In the genomic region with DNA sequence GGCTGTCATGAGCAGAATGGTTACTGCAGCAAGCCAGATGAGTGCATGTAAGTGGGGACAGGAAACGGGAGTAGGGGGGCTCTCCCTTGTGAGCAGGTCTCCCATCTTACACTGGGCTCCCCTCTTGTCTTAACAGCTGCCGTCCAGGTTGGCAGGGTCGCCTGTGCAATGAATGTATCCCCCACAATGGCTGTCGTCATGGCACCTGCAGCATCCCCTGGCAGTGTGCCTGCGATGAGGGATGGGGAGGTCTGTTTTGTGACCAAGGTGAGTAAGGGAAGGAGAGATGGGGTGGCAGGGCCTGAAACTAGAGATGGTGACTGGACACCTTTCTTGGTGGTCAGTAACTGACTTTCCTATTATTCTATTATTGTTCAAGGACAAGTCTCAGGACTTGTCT, we compare ENCODE assay signal across 11 mouse cellular contexts. TPM values are rescaled to one million over a fixed set of nuclear protein-coding genes. Genes with fewer than 3 reads are reported as not detected.
DNase-seq lines count a peak whose midpoint lies in the region; ATAC-seq lines count a peak whose summit lies in the region.
"Had no signal": no experiment of that assay in that cellular context is flagged by ENCODE, and none has a peak within 500 bp of the region (broad histone marks: within the 10 kb centered on the region; RNA-seq: fewer than 3 reads in every experiment).

No protein-coding gene starts in this region.

- no peaks in the 10 kb centered on the region for H3K36me3 ChIP-seq in forebrain, embryonic 12.5 days (replicated peaks)
- no peaks in the 10 kb centered on the region for H3K36me3 ChIP-seq in forebrain, embryonic 11.5 days (ENCODE audit: control insufficient read depth, insufficient read depth, low read length)
- H3K36me3 ChIP-seq in midbrain, embryonic 10.5 days = no peaks in the 10 kb centered on the region
- no peaks in the 10 kb centered on the region for H3K36me3 ChIP-seq in midbrain, embryonic 11.5 days (ENCODE audit: control insufficient read depth, insufficient read depth, low read length)
- no peaks in the 10 kb centered on the region for H3K36me3 ChIP-seq in liver, embryonic 11.5 days (ENCODE audit: control insufficient read depth, insufficient read depth, low read length)

- no peak for DNase-seq in forebrain, embryonic 11.5 days (ENCODE audit: low spot score)
- DNase-seq in midbrain, embryonic 10.5 days (ENCODE audit: low spot score) = no peak
- DNase-seq in midbrain, embryonic 11.5 days (ENCODE audit: low spot score, missing footprints) = no peak
- no peak for DNase-seq in liver, embryonic 11.5 days (ENCODE audit: low spot score)
- no peak for DNase-seq in B cell, adult 2 months
- DNase-seq in cerebellum, adult 18-20 months = no peak
- DNase-seq: gastrocnemius, postnatal 36 days had no signal

- no peaks in the 10 kb centered on the region for H3K9me3 ChIP-seq in forebrain, embryonic 12.5 days
- no peaks in the 10 kb centered on the region for H3K9me3 ChIP-seq in forebrain, embryonic 11.5 days (ENCODE audit: control insufficient read depth, low read length)
- no peaks in the 10 kb centered on the region for H3K9me3 ChIP-seq in midbrain, embryonic 10.5 days (replicated peaks)
- H3K9me3 ChIP-seq in midbrain, embryonic 11.5 days (ENCODE audit: control insufficient read depth, low read length) = no peaks in the 10 kb centered on the region
- no peaks in the 10 kb centered on the region for H3K9me3 ChIP-seq in liver, embryonic 11.5 days (ENCODE audit: control insufficient read depth, low read length)

- H3K27ac ChIP-seq in forebrain, embryonic 12.5 days = no peak overlapping the region
- H3K27ac ChIP-seq in forebrain, embryonic 11.5 days (ENCODE audit: low read depth, low read length) = no peak overlapping the region
- H3K27ac ChIP-seq in midbrain, embryonic 10.5 days (replicated peaks) = no peak overlapping the region
- H3K27ac ChIP-seq in midbrain, embryonic 11.5 days (ENCODE audit: low read depth, low read length) = no peak overlapping the region
- no peak overlapping the region for H3K27ac ChIP-seq in liver, embryonic 11.5 days (ENCODE audit: low read depth, low read length)

- ATAC-seq in forebrain, embryonic 12.5 days (ENCODE audit: low FRiP score) = no peak
- no peak for ATAC-seq in forebrain, embryonic 11.5 days (replicated peaks; ENCODE audit: low FRiP score)
- no peak for ATAC-seq in midbrain, embryonic 11.5 days (ENCODE audit: low FRiP score)
- ATAC-seq in liver, embryonic 11.5 days (replicated peaks; ENCODE audit: low FRiP score) = no peak
- no peak for ATAC-seq in megakaryocyte progenitor cell, adult 5-6 weeks (replicated peaks; ENCODE audit: poor library complexity)

- H3K4me3 ChIP-seq in forebrain, embryonic 12.5 days (replicated peaks) = no peak overlapping the region
- no peak overlapping the region for H3K4me3 ChIP-seq in forebrain, embryonic 11.5 days (ENCODE audit: low read depth, low read length)
- H3K4me3 ChIP-seq in midbrain, embryonic 10.5 days = peak overlapping the region; percentile 56
- no peak overlapping the region for H3K4me3 ChIP-seq in midbrain, embryonic 11.5 days (ENCODE audit: low read depth, low read length)
- H3K4me3 ChIP-seq in liver, embryonic 11.5 days (ENCODE audit: low read depth, low read length) = peak overlapping the region; percentile 23; the same call in 1 of the 2 replicates

- WGBS in forebrain, embryonic 12.5 days = 44% methylated on average over 5 of the region's 5 CpGs
- WGBS in forebrain, embryonic 11.5 days = 46% methylated on average over 5 of the region's 5 CpGs
- WGBS in midbrain, embryonic 10.5 days = 38% methylated on average over 5 of the region's 5 CpGs
- 36% methylated on average over 5 of the region's 5 CpGs for WGBS in midbrain, embryonic 11.5 days
- 57% methylated on average over 5 of the region's 5 CpGs for WGBS in liver, embryonic 11.5 days

- 0 out of 2 replicates have a peak overlapping the region, but pooled peaks have one; percentile 8 for H3K4me2 ChIP-seq in forebrain, embryonic 12.5 days
- no peak overlapping the region for H3K4me2 ChIP-seq in forebrain, embryonic 11.5 days (ENCODE audit: low read depth, low read length, severe bottlenecking)
- H3K4me2 ChIP-seq in midbrain, embryonic 11.5 days = no peak overlapping the region
- H3K4me2 ChIP-seq in liver, embryonic 11.5 days = peak overlapping the region; percentile 5

- H3K4me1 ChIP-seq in forebrain, embryonic 12.5 days = peaks cover 51% of the 10 kb centered on the region
- H3K4me1 ChIP-seq in forebrain, embryonic 11.5 days (replicated peaks; ENCODE audit: control insufficient read depth, insufficient read depth, low read length) = peaks cover 26% of the 10 kb centered on the region
- H3K4me1 ChIP-seq in midbrain, embryonic 10.5 days = peaks cover 63% of the 10 kb centered on the region
- peaks cover 29% of the 10 kb centered on the region for H3K4me1 ChIP-seq in midbrain, embryonic 11.5 days (ENCODE audit: control insufficient read depth, insufficient read depth, low read length)
- peaks cover 36% of the 10 kb centered on the region for H3K4me1 ChIP-seq in liver, embryonic 11.5 days (replicated peaks; ENCODE audit: control insufficient read depth, insufficient read depth, low read length)

- peaks cover 96% of the 10 kb centered on the region for H3K27me3 ChIP-seq in forebrain, embryonic 12.5 days
- peaks cover 75% of the 10 kb centered on the region for H3K27me3 ChIP-seq in forebrain, embryonic 11.5 days (ENCODE audit: control insufficient read depth, insufficient read depth, low read length)
- H3K27me3 ChIP-seq in midbrain, embryonic 10.5 days (ENCODE audit: low read depth, poor library complexity, severe bottlenecking) = peaks cover 97% of the 10 kb centered on the region
- H3K27me3 ChIP-seq in midbrain, embryonic 11.5 days (ENCODE audit: control insufficient read depth, insufficient read depth, low read length) = peaks cover 79% of the 10 kb centered on the region
- peaks cover 79% of the 10 kb centered on the region for H3K27me3 ChIP-seq in liver, embryonic 11.5 days (replicated peaks; ENCODE audit: control insufficient read depth, insufficient read depth, low read length)

- H3K9ac ChIP-seq in forebrain, embryonic 12.5 days = no peak overlapping the region
- H3K9ac ChIP-seq in forebrain, embryonic 11.5 days (ENCODE audit: low read length) = no peak overlapping the region
- no peak overlapping the region for H3K9ac ChIP-seq in midbrain, embryonic 11.5 days (ENCODE audit: low read length)
- H3K9ac ChIP-seq in liver, embryonic 11.5 days (ENCODE audit: low read depth, low read length) = no peak overlapping the region

RNA-seq across cellular contexts. Expression of gene Dll4, which starts 3.0 kb away (rescaled TPM):
- 3.5 and 3.8 TPM in 2 replicates for polyA plus RNA-seq in forebrain, embryonic 12.5 days (2016; fragmentation: Nextera tagmentation; extraction: Ambion mirVana)
- 2.8 and 3.7 TPM in 2 replicates for polyA plus RNA-seq in forebrain, embryonic 11.5 days (2014; fragmentation: Nextera tagmentation; extraction: Ambion mirVana)
- polyA plus RNA-seq in midbrain, embryonic 10.5 days (2016; fragmentation: Nextera tagmentation; extraction: Ambion mirVana) = 5.7 TPM in 2 replicates
- 3.1 and 4.0 TPM in 2 replicates for polyA plus RNA-seq in midbrain, embryonic 11.5 days (2014; fragmentation: Nextera tagmentation; extraction: Ambion mirVana)
- 5.3 and 5.9 TPM in 2 replicates for polyA plus RNA-seq in liver, embryonic 11.5 days (2014; fragmentation: Nextera tagmentation; extraction: Ambion mirVana)
- total RNA-seq in megakaryocyte progenitor cell, adult 5-6 weeks (2015) = 0.05 TPM in 1 of 2 replicates, not detected in the other
- not detected in 2 replicates for total RNA-seq in megakaryocyte progenitor cell, adult 5-6 weeks (2017)
- total RNA-seq: common myeloid progenitor, adult 5-6 weeks had no signal
- polyA plus RNA-seq: C2C12 had no signal

RNA-seq across cellular contexts. Expression of gene Chac1, which starts 22.5 kb away (rescaled TPM):
- 2.4 and 2.7 TPM in 2 replicates for polyA plus RNA-seq in forebrain, embryonic 12.5 days (2016; fragmentation: Nextera tagmentation; extraction: Ambion mirVana)
- 0.90 and 2.0 TPM in 2 replicates for polyA plus RNA-seq in forebrain, embryonic 11.5 days (2014; fragmentation: Nextera tagmentation; extraction: Ambion mirVana)
- polyA plus RNA-seq in midbrain, embryonic 10.5 days (2016; fragmentation: Nextera tagmentation; extraction: Ambion mirVana) = 0.78 and 0.95 TPM in 2 replicates
- polyA plus RNA-seq in midbrain, embryonic 11.5 days (2014; fragmentation: Nextera tagmentation; extraction: Ambion mirVana) = 0.32 and 0.37 TPM in 2 replicates
- polyA plus RNA-seq in liver, embryonic 11.5 days (2014; fragmentation: Nextera tagmentation; extraction: Ambion mirVana) = 2.9 and 3.2 TPM in 2 replicates
- total RNA-seq in megakaryocyte progenitor cell, adult 5-6 weeks (2015) = 0.34 and 0.57 TPM in 2 replicates
- total RNA-seq in megakaryocyte progenitor cell, adult 5-6 weeks (2017) = 0.71 and 1.3 TPM in 2 replicates
- total RNA-seq: common myeloid progenitor, adult 5-6 weeks had no signal

RNA-seq across cellular contexts. Expression of gene Vps18, which starts 40.0 kb away (rescaled TPM):
- polyA plus RNA-seq in forebrain, embryonic 12.5 days (2016; fragmentation: Nextera tagmentation; extraction: Ambion mirVana) = 25.5 and 27.4 TPM in 2 replicates
- 18.5 and 20.5 TPM in 2 replicates for polyA plus RNA-seq in forebrain, embryonic 11.5 days (2014; fragmentation: Nextera tagmentation; extraction: Ambion mirVana)
- 23.1 and 27.5 TPM in 2 replicates for polyA plus RNA-seq in midbrain, embryonic 10.5 days (2016; fragmentation: Nextera tagmentation; extraction: Ambion mirVana)
- polyA plus RNA-seq in midbrain, embryonic 11.5 days (2014; fragmentation: Nextera tagmentation; extraction: Ambion mirVana) = 9.8 and 10.0 TPM in 2 replicates
- 13.4 and 14.0 TPM in 2 replicates for polyA plus RNA-seq in liver, embryonic 11.5 days (2014; fragmentation: Nextera tagmentation; extraction: Ambion mirVana)
- total RNA-seq in megakaryocyte progenitor cell, adult 5-6 weeks (2015) = 7.2 and 7.6 TPM in 2 replicates
- 18.8 and 20.0 TPM in 2 replicates for total RNA-seq in megakaryocyte progenitor cell, adult 5-6 weeks (2017)

RNA-seq across cellular contexts. Expression of gene Rhov, which starts 57.5 kb away (rescaled TPM):
- 3.7 and 3.9 TPM in 2 replicates for polyA plus RNA-seq in forebrain, embryonic 12.5 days (2016; fragmentation: Nextera tagmentation; extraction: Ambion mirVana)
- 0.83 and 0.90 TPM in 2 replicates for polyA plus RNA-seq in forebrain, embryonic 11.5 days (2014; fragmentation: Nextera tagmentation; extraction: Ambion mirVana)
- polyA plus RNA-seq in midbrain, embryonic 10.5 days (2016; fragmentation: Nextera tagmentation; extraction: Ambion mirVana) = 0.83 and 1.9 TPM in 2 replicates
- polyA plus RNA-seq in midbrain, embryonic 11.5 days (2014; fragmentation: Nextera tagmentation; extraction: Ambion mirVana) = 1.3 and 2.6 TPM in 2 replicates
- 0.38 TPM in 1 of 2 replicates, not detected in the other for polyA plus RNA-seq in liver, embryonic 11.5 days (2014; fragmentation: Nextera tagmentation; extraction: Ambion mirVana)
- total RNA-seq in megakaryocyte progenitor cell, adult 5-6 weeks (2015) = not detected in 2 replicates
- total RNA-seq in megakaryocyte progenitor cell, adult 5-6 weeks (2017) = not detected in 2 replicates
- total RNA-seq: gastrocnemius, postnatal 36 days had no signal

Comparison
In these comparisons a context has a peak if more than half of its experiments do, and no peak if none do; other contexts are left out.
1. H3K4me2 ChIP-seq: peak in forebrain, embryonic 12.5 days (single experiment) and liver, embryonic 11.5 days (single experiment); none in forebrain, embryonic 11.5 days (single experiment) and midbrain, embryonic 11.5 days (single experiment).
2. H3K4me3 ChIP-seq: peak in midbrain, embryonic 10.5 days (single experiment) and liver, embryonic 11.5 days (single experiment); none in forebrain, embryonic 12.5 days (single experiment), forebrain, embryonic 11.5 days (single experiment) and midbrain, embryonic 11.5 days (single experiment).